Mouse (Mus musculus): ENCODE data around the gene Glipr1. TPM values are rescaled to one million over a fixed set of nuclear protein-coding genes. Genes with fewer than 3 reads are reported as not detected.

The Glipr1 gene
- polyA plus RNA-seq, 1 experiment from 2014 or later = 3.5 TPM

Other genes with a start within 250 kb of the Glipr1 start
- 36.8 and 45.9 TPM in 2 replicates for gene Krr1, start 30.0 kb downstream of the Glipr1 start, polyA plus RNA-seq (2014; fragmentation: Nextera tagmentation; extraction: Ambion mirVana)
- not detected in 2 replicates for gene Glipr1l1, start 57.6 kb upstream of the Glipr1 start, polyA plus RNA-seq (2014; fragmentation: Nextera tagmentation; extraction: Ambion mirVana)
- not detected in 2 replicates for gene Glipr1l2, start 80.7 kb upstream of the Glipr1 start, polyA plus RNA-seq (2014; fragmentation: Nextera tagmentation; extraction: Ambion mirVana)
- gene Glipr1l3, start 157.7 kb upstream of the Glipr1 start, polyA plus RNA-seq (2014; fragmentation: Nextera tagmentation; extraction: Ambion mirVana) = not detected in 2 replicates
- 0.39 and 0.46 TPM in 2 replicates for gene Caps2, start 161.0 kb upstream of the Glipr1 start, polyA plus RNA-seq (2014; fragmentation: Nextera tagmentation; extraction: Ambion mirVana)

Data from embryonic facial prominence, embryonic 14.5 days (tissue).